Mouse (Mus musculus) CH12.LX (cell line): ENCODE data around the gene Podnl1.

ENCODE experiments used
- CTCF ChIP-seq, 2 experiments: IDR thresholded peaks in 1 of 2; conservative IDR thresholded peaks in 1 of 2; 2 replicates each; pipeline ENCODE4 v1.5.1; 2011 to 2012; ENCODE audit warnings: low read depth in 2 of 2, low read length in 2 of 2, improper control_type of control experiment in 1 of 2, inconsistent platforms in 1 of 2, mild to moderate bottlenecking in 1 of 2, moderate library complexity in 1 of 2
- EP300 ChIP-seq: IDR thresholded peaks from 2 replicates; pipeline ENCODE4 v1.6.1; 2011; ENCODE audit warnings: low read length, improper control_type of control experiment
- ETS1 ChIP-seq: conservative IDR thresholded peaks from 2 replicates; pipeline ENCODE4 v1.6.1; 2012; ENCODE audit warnings: low read depth, mild to moderate bottlenecking, inconsistent platforms, low read length, improper control_type of control experiment, moderate library complexity
- GABPA ChIP-seq: IDR thresholded peaks from 2 replicates; pipeline ENCODE4 v1.6.1; 2012; ENCODE audit warnings: low read depth, low read length, improper control_type of control experiment, inconsistent platforms; ENCODE audit not compliant: insufficient replicate concordance
- HCFC1 ChIP-seq: IDR thresholded peaks from 2 replicates; pipeline ENCODE4 v1.6.1; 2012; ENCODE audit warnings: low read depth, mild to moderate bottlenecking, inconsistent platforms, low read length, improper control_type of control experiment
- MAFK ChIP-seq: IDR thresholded peaks from 2 replicates; pipeline ENCODE4 v1.6.1; 2011; ENCODE audit warnings: low read length, improper control_type of control experiment; ENCODE audit not compliant: insufficient replicate concordance
- MAX ChIP-seq: IDR thresholded peaks from 2 replicates; pipeline ENCODE4 v1.6.1; 2011; ENCODE audit warnings: low read length, improper control_type of control experiment
- MEF2A ChIP-seq: IDR thresholded peaks from 2 replicates; pipeline ENCODE4 v1.6.1; 2014; ENCODE audit warnings: low read depth, mild to moderate bottlenecking, inconsistent platforms, low read length, improper control_type of control experiment, borderline replicate concordance
- POLR2AphosphoS2 ChIP-seq: IDR thresholded peaks from 2 replicates; pipeline ENCODE4 v1.6.1; 2011; ENCODE audit warnings: low read depth, low read length, improper control_type of control experiment
- SMC3 ChIP-seq: IDR thresholded peaks from 2 replicates; pipeline ENCODE4 v1.6.1; 2011; ENCODE audit warnings: low read depth, low read length, improper control_type of control experiment
- USF1 ChIP-seq: IDR thresholded peaks from 2 replicates; pipeline ENCODE4 v1.6.1; 2014; ENCODE audit warnings: low read depth, mild to moderate bottlenecking, inconsistent platforms, low read length, improper control_type of control experiment
- ZC3H11A ChIP-seq: IDR thresholded peaks from 2 replicates; pipeline ENCODE4 v1.6.1; 2012; ENCODE audit warnings: low read depth, mild to moderate bottlenecking, inconsistent platforms, low read length, improper control_type of control experiment
- ZKSCAN1 ChIP-seq: IDR thresholded peaks from 2 replicates; pipeline ENCODE4 v1.6.1; 2012; ENCODE audit warnings: low read depth, inconsistent platforms, low read length, improper control_type of control experiment, borderline replicate concordance

- TF ChIP-seq GABPA (no peak), CTCF (conservative IDR thresholded peaks at IDR 0.05 in 1 of 2, IDR thresholded peaks at IDR 0.05 in 1 of 2; ENCODE audit: low read depth in 2 of 2, low read length in 2 of 2) (no peak), ZC3H11A (no peak), ETS1 (no peak), SMC3 (no peak), HCFC1 (no peak), MEF2A (no peak), MAFK (no peak), MAX (no peak), USF1 (no peak), POLR2AphosphoS2 (no peak), ZKSCAN1 (no peak), EP300 (no peak)
Observed at GRCm38 (mm10) chr8:84176560-84176959, 50.8 kb downstream of the Podnl1 start.
